Mouse (Mus musculus): ENCODE results near the gene Ulk4. TPM values are rescaled to one million over a fixed set of nuclear protein-coding genes. Genes with fewer than 3 reads are reported as not detected.

The Ulk4 gene
- total and polyA plus RNA-seq, 3 experiments: 26.6 to 31.1 TPM; not detected in 1

DNA sequence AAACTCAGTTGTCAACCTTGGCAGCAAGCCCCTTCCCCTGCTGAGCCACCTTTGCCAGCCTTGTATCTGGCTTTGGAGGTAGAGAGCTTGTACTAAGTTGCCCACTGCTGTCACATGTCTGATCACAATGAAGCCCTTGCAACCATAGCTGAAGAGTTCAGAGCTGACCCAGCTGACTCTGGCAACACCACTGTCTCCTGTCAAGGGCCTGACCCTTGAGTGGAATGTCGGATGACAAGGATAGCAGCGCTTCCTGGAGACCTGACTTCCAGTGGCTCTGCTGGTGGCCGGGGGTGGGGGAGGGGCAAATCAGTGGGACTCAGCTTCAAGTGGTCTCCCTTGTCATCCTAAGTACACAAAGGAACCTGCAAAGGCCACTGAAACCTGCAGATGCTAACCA is 214.3 kb downstream of the Ulk4 start (continued):
- no peak for TF ChIP-seq UBTF (IDR thresholded peaks at IDR 0.05; ENCODE audit: borderline replicate concordance, insufficient read depth, low read depth, low read length)
- TF ChIP-seq BHLHE40 (IDR thresholded peaks at IDR 0.05; ENCODE audit: borderline replicate concordance, low read depth, low read length): no peak

DNA sequence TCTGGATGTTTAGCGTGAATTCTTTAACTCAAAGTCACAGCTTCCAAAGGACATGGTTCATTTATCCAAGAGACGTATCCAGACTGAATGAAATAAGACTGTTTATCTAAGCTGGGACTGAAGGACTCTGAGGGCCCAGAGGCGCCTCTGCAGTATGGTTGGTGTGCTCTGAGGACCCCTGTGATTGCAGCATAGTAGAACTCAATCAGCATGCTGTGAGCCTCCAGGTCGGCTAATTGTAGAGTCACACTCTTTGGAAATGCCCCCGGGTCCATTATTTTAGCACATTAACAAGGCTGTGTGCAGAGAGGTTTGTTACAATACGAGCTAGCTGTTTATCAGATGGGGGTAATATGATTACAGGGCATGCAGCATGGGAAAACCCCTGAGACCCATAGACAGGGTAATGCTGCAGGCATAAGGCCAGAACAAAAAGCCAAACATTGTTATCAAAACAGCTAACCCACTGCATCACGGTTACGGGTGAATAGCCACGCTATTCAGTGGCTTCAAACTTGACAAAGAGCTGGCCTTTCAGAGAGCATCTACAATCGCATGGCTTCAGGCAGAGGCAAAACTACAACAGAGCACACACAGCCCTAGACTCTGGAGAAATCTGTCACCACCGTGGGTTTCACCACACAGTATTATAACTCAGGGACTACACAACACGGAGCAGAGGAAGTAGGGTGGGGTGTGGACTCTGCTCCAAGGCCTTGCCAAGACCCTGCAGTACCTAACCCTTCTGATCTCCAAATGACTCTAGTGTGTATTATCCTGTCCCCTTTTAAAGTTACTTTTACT is 215.0 kb downstream of the Ulk4 start:
- TF ChIP-seq MEF2A (IDR thresholded peaks at IDR 0.05; ENCODE audit: extremely low read depth, insufficient replicate concordance, low read depth, low read length, poor library complexity, severe bottlenecking): no peak
- no peak for TF ChIP-seq HCFC1 (IDR thresholded peaks at IDR 0.05; ENCODE audit: low read depth, low read length)
- no peak for TF ChIP-seq USF1 (IDR thresholded peaks at IDR 0.05; ENCODE audit: low read depth, low read length)
- no peak for TF ChIP-seq CHD1 (IDR thresholded peaks at IDR 0.05; ENCODE audit: low read depth, low read length)
- TF ChIP-seq JUND (IDR thresholded peaks at IDR 0.05; ENCODE audit: low read depth, low read length): no peak
- no peak for TF ChIP-seq TCF12 (IDR thresholded peaks at IDR 0.05; ENCODE audit: low read depth, low read length)
- TF ChIP-seq KAT2A (conservative IDR thresholded peaks at IDR 0.05; ENCODE audit: low read depth, low read length): no peak
- no peak for TF ChIP-seq SIN3A (IDR thresholded peaks at IDR 0.05; ENCODE audit: low read length)
- TF ChIP-seq MXI1 (IDR thresholded peaks at IDR 0.05; ENCODE audit: low read depth, low read length): no peak
- TF ChIP-seq ZKSCAN1 (IDR thresholded peaks at IDR 0.05; ENCODE audit: low read depth, low read length): no peak
- no peak for TF ChIP-seq EP300 (IDR thresholded peaks at IDR 0.05; ENCODE audit: low read depth in 1 of 2, low read length in 2 of 2)
- TF ChIP-seq NELFE (IDR thresholded peaks at IDR 0.05; ENCODE audit: low read depth, low read length): no peak
- TF ChIP-seq CHD2 (IDR thresholded peaks at IDR 0.05; ENCODE audit: low read length): no peak
- TF ChIP-seq ZC3H11A (IDR thresholded peaks at IDR 0.05; ENCODE audit: low read depth, low read length): no peak
- TF ChIP-seq POLR2A (IDR thresholded peaks at IDR 0.05; ENCODE audit: control insufficient read depth in 1 of 2, insufficient read depth in 1 of 2, low read depth in 1 of 2, low read length in 2 of 2, poor library complexity in 1 of 2): no peak
- TF ChIP-seq USF2 (IDR thresholded peaks at IDR 0.05; ENCODE audit: borderline replicate concordance in 1 of 2, insufficient read depth in 1 of 2, low read depth in 1 of 2, low read length in 2 of 2): no peak
- TF ChIP-seq MAX (IDR thresholded peaks at IDR 0.05; ENCODE audit: low read length): no peak
- no peak for TF ChIP-seq BHLHE40 (IDR thresholded peaks at IDR 0.05; ENCODE audit: borderline replicate concordance, low read depth, low read length)
- TF ChIP-seq RCOR1 (IDR thresholded peaks at IDR 0.05; ENCODE audit: low read depth, low read length): no peak
- no peaks in the 10 kb centered on the region for H3K9me3 ChIP-seq (replicated peaks; ENCODE audit: insufficient read depth, low read length)
- no peak overlapping the region for H3K27ac ChIP-seq (ENCODE audit: control insufficient read depth, low read depth, low read length)
- no peaks in the 10 kb centered on the region for H3K4me1 ChIP-seq (ENCODE audit: control insufficient read depth in 1 of 2, insufficient read depth in 2 of 2, low read length in 2 of 2)
- no peaks in the 10 kb centered on the region for H3K27me3 ChIP-seq (ENCODE audit: control insufficient read depth in 1 of 2, insufficient read depth in 2 of 2, low read length in 2 of 2)
- no peak overlapping the region for H3K4me3 ChIP-seq (ENCODE audit: control insufficient read depth in 1 of 2, insufficient read depth in 1 of 2, low read depth in 2 of 2, low read length in 2 of 2)
- no peaks in the 10 kb centered on the region for H3K36me3 ChIP-seq (ENCODE audit: control insufficient read depth in 1 of 2, insufficient read depth in 2 of 2, low read length in 2 of 2)
- no peaks in the 10 kb centered on the region for H3K79me2 ChIP-seq (ENCODE audit: control insufficient read depth, insufficient read depth, low read length, poor library complexity)
- no peak for DNase-seq (ENCODE audit: low read depth, low spot score)
- H3K9ac ChIP-seq (ENCODE audit: control insufficient read depth, low read depth, low read length, poor library complexity, severe bottlenecking): no peak overlapping the region
